Mouse (Mus musculus) lung, adult 2 months (tissue): ENCODE measurements around the gene Ccnj.

Experiments used
- CTCF ChIP-seq: fragments of 200-500 bp; IDR thresholded peaks from 2 replicates; pipeline ENCODE4 v1.5.1; 2011; ENCODE audit warnings: mild to moderate bottlenecking, low read length, control low read depth; ENCODE audit not compliant: insufficient read depth
- POLR2A ChIP-seq: fragments of 200-500 bp; IDR thresholded peaks from 2 replicates; pipeline ENCODE4 v1.6.1; 2011; ENCODE audit warnings: low read depth, mild to moderate bottlenecking, control low read depth, low read length, borderline replicate concordance; ENCODE audit errors: extremely low read depth

DNA sequence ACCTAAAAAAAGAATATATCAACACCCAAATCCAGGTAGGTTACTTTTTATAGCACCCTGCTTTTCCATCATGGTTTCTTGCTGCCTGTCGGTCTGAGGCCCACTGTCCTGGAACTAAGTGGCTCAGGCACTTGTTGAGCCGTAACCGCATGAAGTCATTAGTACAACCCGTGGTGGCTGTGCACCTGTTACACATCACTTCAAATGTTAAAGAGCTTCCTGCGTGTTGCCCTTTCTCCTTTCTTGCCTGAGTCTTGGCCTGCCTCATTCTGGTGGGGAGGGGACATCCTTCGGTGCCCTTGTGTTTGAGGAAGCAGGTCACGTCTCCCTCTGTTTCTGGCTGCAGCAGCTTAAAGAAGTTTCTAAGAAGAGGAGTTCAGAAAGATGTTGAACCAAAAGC, 21.2 kb upstream of the Ccnj start:
- TF ChIP-seq CTCF (no peak), POLR2A (no peak)
